In genomic region chr5:104074388-104074787, GRCm38 (mm10) we compare ENCODE assay signal across 9 mouse cellular contexts. TPM values are rescaled to one million over a fixed set of nuclear protein-coding genes. Genes with fewer than 3 reads are reported as not detected.
DNase-seq lines count a peak whose midpoint lies in the region; ATAC-seq lines count a peak whose summit lies in the region.
"Had no signal": no experiment of that assay in that cellular context is flagged by ENCODE, and none has a peak within 500 bp of the region (broad histone marks: within the 10 kb centered on the region; RNA-seq: fewer than 3 reads in every experiment).

No protein-coding gene starts in this region.

- H3K4me1 ChIP-seq in liver, embryonic 12.5 days, result peaks cover 11% of the 10 kb centered on the region
- 0 out of 2 replicates have a peak, but pooled peaks cover 2% of the 10 kb centered on the region for H3K4me1 ChIP-seq in embryonic facial prominence, embryonic 14.5 days (ENCODE audit: control insufficient read depth, insufficient read depth, low read length)
- H3K4me1 ChIP-seq in neural tube, embryonic 14.5 days (ENCODE audit: control insufficient read depth, insufficient read depth, low read length), result no peaks in the 10 kb centered on the region

- 20% methylated on average over 12 of the region's 12 CpGs for WGBS in liver, embryonic 12.5 days (ENCODE audit: insufficient replicate concordance)
- whole genome bisulfite sequencing in embryonic facial prominence, embryonic 14.5 days, result 31% methylated on average over 12 of the region's 12 CpGs
- WGBS in neural tube, embryonic 14.5 days, result 41% methylated on average over 12 of the region's 12 CpGs

- no peaks in the 10 kb centered on the region for H3K9me3 ChIP-seq in liver, embryonic 12.5 days (replicated peaks)
- no peaks in the 10 kb centered on the region for H3K9me3 ChIP-seq in embryonic facial prominence, embryonic 14.5 days (ENCODE audit: control insufficient read depth, low read length)
- no peaks in the 10 kb centered on the region for H3K9me3 ChIP-seq in neural tube, embryonic 14.5 days (ENCODE audit: control insufficient read depth, low read length)
- H3K9me3 ChIP-seq: embryonic facial prominence, embryonic 12.5 days had no signal

- H3K36me3 ChIP-seq in liver, embryonic 12.5 days, result no peaks in the 10 kb centered on the region
- no peaks in the 10 kb centered on the region for H3K36me3 ChIP-seq in embryonic facial prominence, embryonic 14.5 days (ENCODE audit: control insufficient read depth, insufficient read depth, low read length)
- no peaks in the 10 kb centered on the region for H3K36me3 ChIP-seq in neural tube, embryonic 14.5 days (ENCODE audit: control insufficient read depth, insufficient read depth, low read length)
- H3K36me3 ChIP-seq: embryonic facial prominence, embryonic 12.5 days had no signal

- no peak overlapping the region; the same call in 1 of the 2 replicates for H3K4me2 ChIP-seq in liver, embryonic 12.5 days
- H3K4me2 ChIP-seq in embryonic facial prominence, embryonic 14.5 days (ENCODE audit: low read depth, low read length), result no peak overlapping the region
- no peak overlapping the region for H3K4me2 ChIP-seq in neural tube, embryonic 14.5 days (ENCODE audit: low read depth, low read length)
- H3K4me2 ChIP-seq: embryonic facial prominence, embryonic 12.5 days had no signal

- H3K27ac ChIP-seq in liver, embryonic 12.5 days, result no peak overlapping the region
- no peak overlapping the region for H3K27ac ChIP-seq in embryonic facial prominence, embryonic 14.5 days (replicated peaks; ENCODE audit: low read depth, low read length)
- H3K27ac ChIP-seq in neural tube, embryonic 14.5 days (ENCODE audit: low read depth, low read length), result no peak overlapping the region
- H3K27ac ChIP-seq: embryonic facial prominence, embryonic 12.5 days had no signal

- intact Hi-C loops in heart, postnatal 10 days (cut with DNase I), result loop anchor here (2.0 kb wide), 2 partner anchors 76 to 258 kb away; no protein-coding TSS in a partner anchor
- intact Hi-C loops in left cerebral cortex, postnatal 36 days (cut with DNase I), result loop anchor here (10.0 kb wide), 1 partner anchor 260 kb away; no protein-coding TSS in a partner anchor

- H3K4me3 ChIP-seq in liver, embryonic 12.5 days, result no peak overlapping the region
- no peak overlapping the region for H3K4me3 ChIP-seq in embryonic facial prominence, embryonic 14.5 days (ENCODE audit: low read depth, low read length)
- no peak overlapping the region for H3K4me3 ChIP-seq in neural tube, embryonic 14.5 days (ENCODE audit: low read depth, low read length)
- H3K4me3 ChIP-seq: embryonic facial prominence, embryonic 12.5 days had no signal

- DNase-seq in liver, result peak; percentile 76
- DNase-seq in adrenal gland, postnatal 25 days, result peak; percentile 77
- DNase-seq in embryonic facial prominence, embryonic 14.5 days (ENCODE audit: low spot score), result peak; percentile 38
- peak; percentile 55 to 79 for DNase-seq in heart, postnatal 10 days
- DNase-seq in left cerebral cortex, postnatal 36 days (ENCODE audit: low spot score in 2 of 2), result peak; percentile 52 to 55
- peak; percentile 61 for DNase-seq in thymus, postnatal 14 days

- no peak for ATAC-seq in liver, embryonic 12.5 days
- no peak for ATAC-seq in embryonic facial prominence, embryonic 14.5 days (ENCODE audit: low read depth)
- ATAC-seq in neural tube, embryonic 14.5 days (ENCODE audit: low read depth), result peak; percentile 52

- H3K9ac ChIP-seq in liver, embryonic 12.5 days, result no peak overlapping the region
- no peak overlapping the region for H3K9ac ChIP-seq in embryonic facial prominence, embryonic 14.5 days (ENCODE audit: low read depth, low read length)
- no peak overlapping the region for H3K9ac ChIP-seq in neural tube, embryonic 14.5 days (replicated peaks; ENCODE audit: low read depth, low read length)
- H3K9ac ChIP-seq: embryonic facial prominence, embryonic 12.5 days had no signal

- H3K27me3 ChIP-seq in liver, embryonic 12.5 days (replicated peaks), result peaks cover 29% of the 10 kb centered on the region
- no peaks in the 10 kb centered on the region for H3K27me3 ChIP-seq in embryonic facial prominence, embryonic 14.5 days (replicated peaks; ENCODE audit: control insufficient read depth, insufficient read depth, low read length)
- H3K27me3 ChIP-seq in neural tube, embryonic 14.5 days (ENCODE audit: control insufficient read depth, insufficient read depth, low read length), result no peaks in the 10 kb centered on the region
- H3K27me3 ChIP-seq: embryonic facial prominence, embryonic 12.5 days had no signal

RNA-seq across cellular contexts. Expression of gene Gm17660, which starts 3.0 kb away (rescaled TPM):
- not detected in 2 replicates for polyA plus RNA-seq in liver, embryonic 12.5 days (2016; fragmentation: Nextera tagmentation; extraction: Ambion mirVana)
- total RNA-seq in adrenal gland, postnatal 25 days (2021), result not detected in 2 replicates
- polyA plus RNA-seq in embryonic facial prominence, embryonic 14.5 days (2014; fragmentation: Nextera tagmentation; extraction: Ambion mirVana), result 0.47 TPM in 1 of 2 replicates, not detected in the other
- total RNA-seq in heart, postnatal 10 days (2021), result not detected
- 1 to 10 TPM in 1 of 2 experiments, not detected in 1; 1.0 TPM for total RNA-seq in left cerebral cortex, postnatal 36 days (2021)
- polyA plus RNA-seq in neural tube, embryonic 14.5 days (2014; fragmentation: Nextera tagmentation; extraction: Ambion mirVana), result 0.44 TPM in 1 of 2 replicates, not detected in the other
- polyA plus RNA-seq: embryonic facial prominence, embryonic 12.5 days had no signal

RNA-seq across cellular contexts. Expression of gene Nudt9, which starts 28.3 kb away (rescaled TPM):
- polyA plus RNA-seq in liver, embryonic 12.5 days (2016; fragmentation: Nextera tagmentation; extraction: Ambion mirVana), result 86.3 and 88.9 TPM in 2 replicates
- total RNA-seq in adrenal gland, postnatal 25 days (2021), result 53.6 and 62.9 TPM in 2 replicates
- 56.8 and 59.0 TPM in 2 replicates for polyA plus RNA-seq in embryonic facial prominence, embryonic 14.5 days (2014; fragmentation: Nextera tagmentation; extraction: Ambion mirVana)
- total RNA-seq in heart, postnatal 10 days (2021), result 10 to 100 TPM; 45.8 to 46.6 TPM
- 10 to 100 TPM; 55.7 to 66.0 TPM for total RNA-seq in left cerebral cortex, postnatal 36 days (2021)
- polyA plus RNA-seq in neural tube, embryonic 14.5 days (2014; fragmentation: Nextera tagmentation; extraction: Ambion mirVana), result 66.1 and 72.1 TPM in 2 replicates

RNA-seq across cellular contexts. Expression of gene Sparcl1, which starts 39.1 kb away (rescaled TPM):
- 3.0 and 3.8 TPM in 2 replicates for polyA plus RNA-seq in liver, embryonic 12.5 days (2016; fragmentation: Nextera tagmentation; extraction: Ambion mirVana)
- 24.7 and 25.0 TPM in 2 replicates for total RNA-seq in adrenal gland, postnatal 25 days (2021)
- polyA plus RNA-seq in embryonic facial prominence, embryonic 14.5 days (2014; fragmentation: Nextera tagmentation; extraction: Ambion mirVana), result 108 and 117 TPM in 2 replicates
- 100 to 1,000 TPM; 372 to 394 TPM for total RNA-seq in heart, postnatal 10 days (2021)
- total RNA-seq in left cerebral cortex, postnatal 36 days (2021), result 1,000 to 10,000 TPM; 1,441 to 1,623 TPM
- polyA plus RNA-seq in neural tube, embryonic 14.5 days (2014; fragmentation: Nextera tagmentation; extraction: Ambion mirVana), result 360 and 427 TPM in 2 replicates

RNA-seq across cellular contexts. Expression of gene Hsd17b11, which starts 52.7 kb away (rescaled TPM):
- 1.5 and 1.7 TPM in 2 replicates for polyA plus RNA-seq in liver, embryonic 12.5 days (2016; fragmentation: Nextera tagmentation; extraction: Ambion mirVana)
- 61.3 and 83.2 TPM in 2 replicates for total RNA-seq in adrenal gland, postnatal 25 days (2021)
- polyA plus RNA-seq in embryonic facial prominence, embryonic 14.5 days (2014; fragmentation: Nextera tagmentation; extraction: Ambion mirVana), result 4.5 and 4.9 TPM in 2 replicates
- total RNA-seq in heart, postnatal 10 days (2021), result 10 to 100 TPM; 29.4 to 31.6 TPM
- 10 to 100 TPM; 42.5 to 46.7 TPM for total RNA-seq in left cerebral cortex, postnatal 36 days (2021)
- 2.9 and 3.5 TPM in 2 replicates for polyA plus RNA-seq in neural tube, embryonic 14.5 days (2014; fragmentation: Nextera tagmentation; extraction: Ambion mirVana)

Comparison
In these comparisons a context has a peak if more than half of its experiments do, and no peak if none do; other contexts are left out.
1. RNA of gene Sparcl1, which starts 39.1 kb away (total RNA-seq): 1,441 to 1,623 TPM in left cerebral cortex, postnatal 36 days and 372 to 394 TPM in heart, postnatal 10 days; 24.7 to 25.0 TPM in adrenal gland, postnatal 25 days; every median in the first group is over 10 times any median in the second.
2. Peak in every context shown above with its lines, with median percentiles within 50 percentile points of each other: DNase-seq.